Mouse (Mus musculus): ENCODE results near the gene Tmem263. TPM values are rescaled to one million over a fixed set of nuclear protein-coding genes. Genes with fewer than 3 reads are reported as not detected.

The Tmem263 gene
- polyA plus RNA-seq, 1 experiment: 12.6 TPM

DNA sequence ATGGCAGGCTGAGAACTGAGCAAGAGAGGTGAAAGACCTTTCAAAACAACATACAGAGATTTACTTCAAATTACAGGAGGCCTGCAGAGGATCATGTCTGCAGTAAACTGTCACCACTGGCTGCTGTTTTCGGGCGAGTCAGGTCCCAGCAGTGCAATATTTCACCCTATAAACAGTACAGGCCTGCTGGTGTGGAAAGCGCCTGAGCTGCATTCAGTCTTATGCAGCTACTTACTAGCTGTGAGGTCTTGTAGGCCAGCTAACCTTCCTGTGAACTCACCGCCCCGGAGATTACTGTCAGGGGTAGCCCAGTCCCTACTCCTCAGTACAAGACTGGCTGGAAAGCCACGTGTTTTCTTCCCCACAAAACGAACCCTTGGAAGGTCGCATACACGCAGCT lies 39.0 kb downstream of the Tmem263 start:
- Histone ChIP-seq H3K36me3 (ENCODE audit: control insufficient read depth, insufficient read depth) (peaks cover 15% of the 10 kb centered on the region), H3K27me3 (ENCODE audit: control insufficient read depth, insufficient read depth, insufficient read length) (no peaks in the 10 kb centered on the region), H3K4me2 (ENCODE audit: low read depth) (no peak overlapping the region), H3K79me2 (ENCODE audit: control insufficient read depth, insufficient read depth) (no peaks in the 10 kb centered on the region), H3ac (ENCODE audit: control insufficient read depth, insufficient read length) (no peak overlapping the region), H3K4me3 (no peak overlapping the region)
- TF ChIP-seq MYOG (IDR thresholded peaks at IDR 0.05; ENCODE audit: control insufficient read depth in 1 of 3, insufficient read depth in 1 of 3, insufficient read length in 2 of 3, low read depth in 2 of 3): no peak
- no peak for TF ChIP-seq MYOD1 (IDR thresholded peaks at IDR 0.05; ENCODE audit: control insufficient read depth in 1 of 3, insufficient read length in 2 of 3, low read depth in 2 of 3)
- no peak for TF ChIP-seq POLR2AphosphoS2 (IDR thresholded peaks at IDR 0.05; ENCODE audit: insufficient read length, low read depth)
- no peak for TF ChIP-seq USF1 (IDR thresholded peaks at IDR 0.05; ENCODE audit: low read depth)
- TF ChIP-seq REST (IDR thresholded peaks at IDR 0.05; ENCODE audit: insufficient read depth, insufficient read length): no peak
- TF ChIP-seq E2F4 (IDR thresholded peaks at IDR 0.05; ENCODE audit: insufficient read depth): no peak
- no peak for TF ChIP-seq CEBPB (IDR thresholded peaks at IDR 0.05; ENCODE audit: insufficient read depth, poor library complexity, severe bottlenecking)
- no peak for TF ChIP-seq TCF3 (IDR thresholded peaks at IDR 0.05; ENCODE audit: insufficient read length, low read depth)
- no peak for TF ChIP-seq MAX (IDR thresholded peaks at IDR 0.05; ENCODE audit: low read depth)
- TF ChIP-seq SRF (IDR thresholded peaks at IDR 0.05; ENCODE audit: control insufficient read depth, insufficient read length, low read depth): no peak
- TF ChIP-seq TCF12 (IDR thresholded peaks at IDR 0.05; ENCODE audit: insufficient read depth, poor library complexity, severe bottlenecking): no peak

DNA sequence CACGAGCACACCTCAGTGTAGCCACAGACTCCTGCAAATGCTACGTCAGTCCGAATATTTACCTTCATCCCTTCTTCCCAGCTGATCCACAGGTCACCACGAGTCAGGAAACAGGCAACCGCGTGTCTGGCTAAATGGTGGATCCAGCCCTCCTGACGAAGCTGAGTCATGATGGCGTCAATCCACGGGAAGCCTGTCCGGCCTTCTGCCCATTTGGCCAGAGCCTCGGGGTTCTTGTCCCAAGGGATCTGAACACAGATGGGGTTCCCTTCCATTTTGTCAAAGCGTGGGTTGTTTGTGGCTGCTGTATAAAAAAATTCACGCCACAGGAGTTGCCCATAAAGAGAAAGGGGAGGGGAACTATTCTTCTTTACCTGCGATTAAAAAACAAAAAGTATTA lies 43.9 kb downstream of the Tmem263 start:
- Histone ChIP-seq H3K27me3 (ENCODE audit: control insufficient read depth, insufficient read depth, insufficient read length) (no peaks in the 10 kb centered on the region), H3K4me3 (no peak overlapping the region), H3K36me3 (ENCODE audit: control insufficient read depth, insufficient read depth) (peaks cover 16% of the 10 kb centered on the region), H3K4me2 (ENCODE audit: low read depth) (no peak overlapping the region), H3K79me2 (ENCODE audit: control insufficient read depth, insufficient read depth) (no peaks in the 10 kb centered on the region), H3ac (ENCODE audit: control insufficient read depth, insufficient read length) (no peak overlapping the region)
- no peak for TF ChIP-seq TCF12 (IDR thresholded peaks at IDR 0.05; ENCODE audit: insufficient read depth, poor library complexity, severe bottlenecking)

DNA sequence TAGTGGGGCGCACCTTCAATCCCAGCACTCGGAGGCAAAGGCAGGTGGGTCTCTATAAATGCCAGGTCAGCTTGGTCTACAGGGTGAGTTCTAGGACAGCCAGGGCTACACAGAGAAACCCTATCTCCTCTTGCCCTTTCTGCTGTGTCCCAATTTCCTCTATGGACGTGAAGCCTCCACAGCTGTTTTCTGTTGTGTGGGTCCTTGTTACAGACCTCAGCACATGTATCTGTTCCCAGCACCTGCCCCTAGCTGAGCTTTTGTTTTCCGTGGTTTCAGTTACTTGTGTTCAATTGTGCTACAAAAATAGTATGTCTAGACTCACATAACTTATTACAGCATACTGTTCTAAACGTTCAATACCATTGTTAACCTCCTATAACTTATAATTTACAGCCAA lies 46.8 kb downstream of the Tmem263 start:
- TF ChIP-seq MAX (IDR thresholded peaks at IDR 0.05; ENCODE audit: low read depth): no peak
- no peak for TF ChIP-seq USF1 (IDR thresholded peaks at IDR 0.05; ENCODE audit: low read depth)
- no peak for TF ChIP-seq TCF3 (IDR thresholded peaks at IDR 0.05; ENCODE audit: insufficient read length, low read depth)
- TF ChIP-seq TCF12 (IDR thresholded peaks at IDR 0.05; ENCODE audit: insufficient read depth, poor library complexity, severe bottlenecking): no peak
- peak in 2 of 3 experiments; percentile 48 to 61 for TF ChIP-seq MYOG (IDR thresholded peaks at IDR 0.05; ENCODE audit: control insufficient read depth in 1 of 3, insufficient read depth in 1 of 3, insufficient read length in 2 of 3, low read depth in 2 of 3)
- peak in 2 of 3 experiments; percentile 64 to 67 for TF ChIP-seq MYOD1 (IDR thresholded peaks at IDR 0.05; ENCODE audit: control insufficient read depth in 1 of 3, insufficient read length in 2 of 3, low read depth in 2 of 3)
- Histone ChIP-seq H3K4me3 (no peak overlapping the region), H3K4me2 (ENCODE audit: low read depth) (no peak overlapping the region), H3K27me3 (ENCODE audit: control insufficient read depth, insufficient read depth, insufficient read length) (no peaks in the 10 kb centered on the region), H3K79me2 (ENCODE audit: control insufficient read depth, insufficient read depth) (no peaks in the 10 kb centered on the region), H3ac (ENCODE audit: control insufficient read depth, insufficient read length) (no peak overlapping the region), H3K36me3 (ENCODE audit: control insufficient read depth, insufficient read depth) (peaks cover 16% of the 10 kb centered on the region)

- Histone ChIP-seq H3K27me3 (ENCODE audit: control insufficient read depth, insufficient read depth, insufficient read length) (no peaks in the 10 kb centered on the region), H3K79me2 (ENCODE audit: control insufficient read depth, insufficient read depth) (no peaks in the 10 kb centered on the region), H3K4me3 (no peak overlapping the region), H3ac (ENCODE audit: control insufficient read depth, insufficient read length) (no peak overlapping the region), H3K4me2 (ENCODE audit: low read depth) (no peak overlapping the region), H3K36me3 (ENCODE audit: control insufficient read depth, insufficient read depth) (no peaks in the 10 kb centered on the region)
- TF ChIP-seq SRF (IDR thresholded peaks at IDR 0.05; ENCODE audit: control insufficient read depth, insufficient read length, low read depth) (no peak), MYOG (IDR thresholded peaks at IDR 0.05; ENCODE audit: control insufficient read depth in 1 of 3, insufficient read depth in 1 of 3, insufficient read length in 2 of 3, low read depth in 2 of 3) (no peak), TCF12 (IDR thresholded peaks at IDR 0.05; ENCODE audit: insufficient read depth, poor library complexity, severe bottlenecking) (no peak), POLR2AphosphoS2 (IDR thresholded peaks at IDR 0.05; ENCODE audit: insufficient read length, low read depth) (no peak), CEBPB (IDR thresholded peaks at IDR 0.05; ENCODE audit: insufficient read depth, poor library complexity, severe bottlenecking) (peak; percentile 76)
Observed at GRCm38 (mm10) chr10:85154195-85154594, 51.8 kb downstream of the Tmem263 start.

- Histone ChIP-seq H3ac (ENCODE audit: control insufficient read depth, insufficient read length) (no peak overlapping the region), H3K79me2 (ENCODE audit: control insufficient read depth, insufficient read depth) (no peaks in the 10 kb centered on the region), H3K27me3 (ENCODE audit: control insufficient read depth, insufficient read depth, insufficient read length) (no peaks in the 10 kb centered on the region), H3K36me3 (ENCODE audit: control insufficient read depth, insufficient read depth) (no peaks in the 10 kb centered on the region), H3K4me3 (no peak overlapping the region), H3K4me2 (ENCODE audit: low read depth) (no peak overlapping the region)
- TF ChIP-seq E2F4 (IDR thresholded peaks at IDR 0.05; ENCODE audit: insufficient read depth): no peak
Observed at GRCm38 (mm10) chr10:85157451-85157850, 55.0 kb downstream of the Tmem263 start.

- Histone ChIP-seq H3K27me3 (ENCODE audit: control insufficient read depth, insufficient read depth, insufficient read length) (no peaks in the 10 kb centered on the region), H3K36me3 (ENCODE audit: control insufficient read depth, insufficient read depth) (no peaks in the 10 kb centered on the region), H3K79me2 (ENCODE audit: control insufficient read depth, insufficient read depth) (no peaks in the 10 kb centered on the region), H3K4me2 (ENCODE audit: low read depth) (no peak overlapping the region), H3K4me3 (no peak overlapping the region), H3ac (ENCODE audit: control insufficient read depth, insufficient read length) (no peak overlapping the region)
- TF ChIP-seq POLR2AphosphoS2 (IDR thresholded peaks at IDR 0.05; ENCODE audit: insufficient read length, low read depth): no peak
- no peak for TF ChIP-seq E2F4 (IDR thresholded peaks at IDR 0.05; ENCODE audit: insufficient read depth)
- no peak for TF ChIP-seq REST (IDR thresholded peaks at IDR 0.05; ENCODE audit: insufficient read depth, insufficient read length)
- no peak for TF ChIP-seq USF1 (IDR thresholded peaks at IDR 0.05; ENCODE audit: low read depth)
- no peak for TF ChIP-seq TCF12 (IDR thresholded peaks at IDR 0.05; ENCODE audit: insufficient read depth, poor library complexity, severe bottlenecking)
- no peak for TF ChIP-seq POLR2A (IDR thresholded peaks at IDR 0.05; ENCODE audit: insufficient read length, low read depth)
- no peak for TF ChIP-seq MAX (IDR thresholded peaks at IDR 0.05; ENCODE audit: low read depth)
- no peak for TF ChIP-seq MYOD1 (IDR thresholded peaks at IDR 0.05; ENCODE audit: control insufficient read depth in 1 of 3, insufficient read length in 2 of 3, low read depth in 2 of 3)
- no peak for TF ChIP-seq MYOG (IDR thresholded peaks at IDR 0.05; ENCODE audit: control insufficient read depth in 1 of 3, insufficient read depth in 1 of 3, insufficient read length in 2 of 3, low read depth in 2 of 3)
- TF ChIP-seq SRF (IDR thresholded peaks at IDR 0.05; ENCODE audit: control insufficient read depth, insufficient read length, low read depth): no peak
Observed at GRCm38 (mm10) chr10:85159989-85160619, 57.7 kb downstream of the Tmem263 start.
